Mouse (Mus musculus) c-Kit-negative CD71-positive TER-119-positive erythroid progenitor cells, embryonic 14.5 days (primary cell): ENCODE data around the gene Stx2.

Source experiments
- DNase-seq: peaks from one replicate; pipeline ENCODE4 v3.0.0-alpha.2; 2013; ENCODE audit warnings: low read depth, low spot score

Gene Stx2

GRCm38 (mm10) chr5:129008412-129008826 lies at the start of gene Stx2:
Gene Stx2, minus strand, starts transcription at chr5:129008574.
- peak; percentile 87 for DNase-seq

- no peak for DNase-seq
Measured at GRCm38 (mm10) chr5:129054675-129055284, 46.4 kb upstream of the Stx2 start.

- no peak for DNase-seq
Measured at GRCm38 (mm10) chr5:129052636-129053355, 44.4 kb upstream of the Stx2 start.

- no peak for DNase-seq
Measured at GRCm38 (mm10) chr5:129051910-129052309, 43.5 kb upstream of the Stx2 start.

- no peak for DNase-seq
Measured at GRCm38 (mm10) chr5:129049372-129049771, 41.0 kb upstream of the Stx2 start.

GRCm38 (mm10) chr5:129045641-129046580 lies 37.5 kb upstream of the Stx2 start:
- DNase-seq, result no peak

- DNase-seq, result no peak
Measured at GRCm38 (mm10) chr5:129037739-129038138, 29.4 kb upstream of the Stx2 start.

GRCm38 (mm10) chr5:129036678-129037077 lies 28.3 kb upstream of the Stx2 start:
- DNase-seq, result no peak

GRCm38 (mm10) chr5:129029131-129029723 lies 20.9 kb upstream of the Stx2 start:
- no peak for DNase-seq

- no peak for DNase-seq
Measured at GRCm38 (mm10) chr5:129026637-129027036, 18.3 kb upstream of the Stx2 start.

GRCm38 (mm10) chr5:129026171-129026570 lies 17.8 kb upstream of the Stx2 start:
- no peak for DNase-seq

- DNase-seq, result no peak
Measured at GRCm38 (mm10) chr5:129025725-129026124, 17.4 kb upstream of the Stx2 start.

- DNase-seq, result no peak
Measured at GRCm38 (mm10) chr5:129025048-129025447, 16.7 kb upstream of the Stx2 start.

- DNase-seq, result no peak
Measured at GRCm38 (mm10) chr5:129020731-129021130, 12.4 kb upstream of the Stx2 start.

- DNase-seq, result no peak
Measured at GRCm38 (mm10) chr5:129020300-129020668, 11.9 kb upstream of the Stx2 start.

GRCm38 (mm10) chr5:129019497-129020299 lies 11.3 kb upstream of the Stx2 start, which contains the start of gene Ran:
Gene Ran, plus strand, starts transcription at chr5:129020069.
- peak; percentile 94 for DNase-seq

GRCm38 (mm10) chr5:129018782-129019489 lies 10.6 kb upstream of the Stx2 start:
- no peak for DNase-seq

- no peak for DNase-seq
Measured at GRCm38 (mm10) chr5:129016370-129016769, 8.0 kb upstream of the Stx2 start.

GRCm38 (mm10) chr5:129015540-129015939 lies 7.2 kb upstream of the Stx2 start:
- DNase-seq, result no peak

- no peak for DNase-seq
Measured at GRCm38 (mm10) chr5:129015020-129015419, 6.6 kb upstream of the Stx2 start.
